Mouse (Mus musculus): Measurements from ENCODE around the gene Vps37c. TPM values are rescaled to one million over a fixed set of nuclear protein-coding genes. Genes with fewer than 3 reads are reported as not detected.

Gene Vps37c
- polyA plus RNA-seq, 1 experiment from 2014 or later: 40.7 TPM

DNA sequence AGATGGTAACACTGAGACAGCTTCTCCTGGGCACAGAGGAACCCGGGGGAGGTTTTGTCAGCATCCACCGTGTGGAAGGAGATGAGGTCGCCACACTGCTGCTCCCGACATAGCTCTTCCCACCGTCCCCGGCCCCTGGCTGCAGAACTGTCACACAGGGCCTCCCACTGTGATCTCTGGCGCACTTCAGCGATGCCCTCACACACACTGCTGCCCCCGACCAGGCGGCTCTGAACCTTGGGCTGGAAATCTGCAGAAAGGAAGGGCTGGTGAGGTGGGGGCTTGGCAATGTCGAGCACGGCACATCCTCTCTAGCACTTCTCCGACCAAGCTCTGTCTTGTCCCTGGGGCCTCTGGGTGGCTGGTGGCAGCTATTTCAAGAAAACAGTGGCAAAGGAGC is 34.5 kb downstream of the Vps37c start:
- Histone ChIP-seq H3K27me3 (ENCODE audit: insufficient read depth, poor library complexity, severe bottlenecking) (peaks cover 7% of the 10 kb centered on the region; the same call in 1 of the 2 replicates), H3K36me3 (no peaks in the 10 kb centered on the region), H3K9me3 (no peaks in the 10 kb centered on the region), H3K4me3 (no peak overlapping the region), H3K27ac (no peak overlapping the region; the same call in 1 of the 2 replicates), H3K4me1 (replicated peaks) (peaks cover 49% of the 10 kb centered on the region)
- 16% methylated on average over 13 of the region's 13 CpGs for WGBS
- no peak for DNase-seq (ENCODE audit: low spot score)

DNA sequence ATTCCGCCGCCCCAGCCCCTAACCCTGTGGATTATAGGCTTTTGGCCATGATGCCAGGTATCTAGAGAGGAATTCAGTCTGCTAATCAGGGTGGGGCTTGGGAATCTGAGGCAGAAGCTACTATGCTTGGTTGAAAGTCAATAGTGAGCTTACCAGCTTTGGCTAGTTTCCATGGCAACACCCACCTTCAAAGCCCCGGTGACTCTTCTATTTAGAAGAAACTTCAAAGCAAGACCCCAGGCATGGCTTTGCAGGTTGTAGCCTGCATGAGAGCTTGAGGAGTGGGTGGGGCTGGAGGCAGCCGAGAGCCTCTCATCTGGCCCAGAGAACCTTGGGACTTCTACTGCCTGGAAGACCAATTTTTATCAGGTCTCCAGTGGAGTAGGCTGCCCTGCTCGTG is 35.1 kb downstream of the Vps37c start:
- 47% methylated on average over 5 of the region's 5 CpGs for WGBS

DNA sequence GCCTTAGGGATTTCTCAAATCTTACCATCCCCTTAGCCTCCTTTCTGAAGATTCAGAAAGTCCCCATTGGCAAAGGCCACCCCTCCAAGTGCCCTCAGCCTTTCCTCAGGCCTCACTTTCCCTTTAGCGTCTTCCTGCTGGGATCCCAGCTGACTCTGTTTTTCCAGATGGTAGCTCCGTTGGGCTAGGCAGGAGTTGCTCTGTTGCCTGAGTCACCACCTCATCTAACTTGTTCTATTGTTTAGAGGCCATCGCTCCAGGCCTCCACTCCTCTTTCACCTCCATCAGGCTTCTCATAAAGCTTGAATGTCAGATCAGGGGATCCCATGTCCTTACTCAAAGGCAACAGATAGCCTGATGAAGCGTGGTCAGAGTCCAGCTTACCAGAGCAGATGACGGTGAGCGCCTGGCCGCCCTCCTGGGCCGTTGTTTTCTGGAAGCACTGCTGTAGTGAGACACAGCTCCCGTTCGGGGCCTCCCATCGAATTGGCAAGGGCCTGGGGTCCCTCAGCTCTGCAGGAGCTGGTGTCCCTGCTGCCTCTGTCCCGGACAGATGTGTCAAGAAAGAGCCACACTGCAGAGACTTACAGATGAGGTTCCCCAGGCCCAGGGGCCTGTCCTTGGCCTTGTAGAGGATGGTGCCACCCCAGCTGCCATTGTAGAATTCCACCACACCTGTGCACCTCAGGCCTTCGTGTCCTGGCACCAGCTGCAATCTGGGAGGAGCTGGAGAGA is 36.3 kb downstream of the Vps37c start:
- no peaks in the 10 kb centered on the region for H3K36me3 ChIP-seq
- DNase-seq (ENCODE audit: low spot score): no peak
- H3K4me1 ChIP-seq (replicated peaks): peaks cover 43% of the 10 kb centered on the region
- H3K27me3 ChIP-seq (ENCODE audit: insufficient read depth, poor library complexity, severe bottlenecking): peaks cover 7% of the 10 kb centered on the region; the same call in 1 of the 2 replicates
- no peaks in the 10 kb centered on the region for H3K9me3 ChIP-seq
- WGBS: 70% methylated on average over 13 of the region's 13 CpGs
- H3K4me3 ChIP-seq: no peak overlapping the region
- H3K27ac ChIP-seq: 0 out of 2 replicates have a peak overlapping the region, but pooled peaks have one; percentile 0

More for the DNA sequence above, 35.1 kb downstream of the Vps37c start:
- Histone ChIP-seq H3K4me1 (replicated peaks) (peaks cover 49% of the 10 kb centered on the region), H3K9me3 (no peaks in the 10 kb centered on the region), H3K4me3 (no peak overlapping the region), H3K27me3 (ENCODE audit: insufficient read depth, poor library complexity, severe bottlenecking) (peaks cover 7% of the 10 kb centered on the region; the same call in 1 of the 2 replicates), H3K36me3 (no peaks in the 10 kb centered on the region), H3K27ac (no peak overlapping the region)
- DNase-seq (ENCODE audit: low spot score): no peak

DNA sequence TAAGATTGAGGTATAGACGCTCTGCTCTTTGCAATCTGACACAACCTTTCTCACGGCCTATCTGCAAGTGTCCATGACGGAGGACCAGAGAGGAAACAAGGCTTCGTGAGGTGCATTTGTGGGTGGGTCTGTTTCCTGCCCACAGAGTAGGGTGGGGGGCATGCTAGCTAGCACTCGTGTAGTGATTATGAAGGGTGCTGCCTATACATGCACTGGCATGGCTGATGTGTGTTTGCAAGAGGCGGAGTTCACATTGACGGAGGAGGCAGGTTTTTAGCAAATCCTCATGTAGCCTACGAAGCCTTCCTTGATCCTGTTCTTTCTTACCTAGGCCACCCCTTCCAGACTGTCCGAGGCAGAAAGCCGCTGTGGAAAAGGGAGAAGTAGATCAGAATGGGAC is 41.4 kb downstream of the Vps37c start:
- Histone ChIP-seq H3K4me3 (no peak overlapping the region), H3K36me3 (no peaks in the 10 kb centered on the region), H3K9me3 (no peaks in the 10 kb centered on the region), H3K27ac (no peak overlapping the region), H3K4me1 (replicated peaks) (peaks cover 2% of the 10 kb centered on the region; the same call in 1 of the 2 replicates), H3K27me3 (ENCODE audit: insufficient read depth, poor library complexity, severe bottlenecking) (no peaks in the 10 kb centered on the region)
- DNase-seq (ENCODE audit: low spot score): no peak
- 87% methylated on average over 10 of the region's 10 CpGs for WGBS

DNA sequence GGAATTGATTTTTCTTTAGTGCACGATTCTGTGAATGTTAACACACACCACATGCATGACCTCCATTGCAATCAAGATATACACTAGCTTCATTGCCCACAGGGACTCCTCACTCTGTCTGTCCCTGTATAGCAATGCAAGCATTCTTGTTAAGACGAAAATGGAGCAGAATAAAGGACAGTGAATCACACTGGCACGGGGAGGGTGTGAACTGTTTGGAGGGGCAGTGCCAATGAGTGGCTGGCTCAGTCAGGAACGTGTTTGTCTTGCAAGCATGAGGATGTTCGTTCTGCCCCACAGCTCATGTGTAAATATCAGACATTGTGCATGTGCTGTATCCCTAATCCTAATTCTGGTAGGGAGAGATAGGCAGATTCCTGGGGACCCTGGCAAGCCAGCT is 41.9 kb downstream of the Vps37c start:
- 79% methylated on average over 5 of the region's 5 CpGs for WGBS
- no peaks in the 10 kb centered on the region for H3K36me3 ChIP-seq

DNA sequence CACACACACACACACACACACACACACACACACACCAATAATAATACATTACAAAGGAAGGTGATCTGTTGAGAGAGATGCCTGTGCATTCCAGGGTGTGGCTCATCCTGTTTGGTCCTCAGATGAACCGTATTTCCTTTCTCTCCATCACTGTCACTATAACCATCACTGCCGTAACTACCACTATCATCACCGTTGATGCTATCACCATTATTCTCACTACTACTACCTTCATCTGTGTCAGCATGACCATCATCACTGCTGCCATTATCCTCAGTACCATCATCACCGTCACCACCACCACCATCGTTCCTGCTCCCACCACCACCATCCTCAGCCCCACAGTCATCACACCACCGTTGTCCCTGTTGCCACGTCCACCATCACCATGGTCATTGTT is 43.4 kb downstream of the Vps37c start:
- H3K9me3 ChIP-seq: no peaks in the 10 kb centered on the region
- no peak overlapping the region for H3K4me3 ChIP-seq
- DNase-seq (ENCODE audit: low spot score): no peak
- WGBS: 95% methylated on average over 7 of the region's 7 CpGs
- H3K4me1 ChIP-seq (replicated peaks): no peaks in the 10 kb centered on the region
- H3K27me3 ChIP-seq (ENCODE audit: insufficient read depth, poor library complexity, severe bottlenecking): no peaks in the 10 kb centered on the region
- H3K27ac ChIP-seq: no peak overlapping the region
- H3K36me3 ChIP-seq: no peaks in the 10 kb centered on the region

More for the DNA sequence above, 41.9 kb downstream of the Vps37c start:
- DNase-seq (ENCODE audit: low spot score): no peak
- Histone ChIP-seq H3K9me3 (no peaks in the 10 kb centered on the region), H3K27me3 (ENCODE audit: insufficient read depth, poor library complexity, severe bottlenecking) (no peaks in the 10 kb centered on the region), H3K4me1 (replicated peaks) (no peaks in the 10 kb centered on the region), H3K4me3 (no peak overlapping the region), H3K27ac (no peak overlapping the region)

DNA sequence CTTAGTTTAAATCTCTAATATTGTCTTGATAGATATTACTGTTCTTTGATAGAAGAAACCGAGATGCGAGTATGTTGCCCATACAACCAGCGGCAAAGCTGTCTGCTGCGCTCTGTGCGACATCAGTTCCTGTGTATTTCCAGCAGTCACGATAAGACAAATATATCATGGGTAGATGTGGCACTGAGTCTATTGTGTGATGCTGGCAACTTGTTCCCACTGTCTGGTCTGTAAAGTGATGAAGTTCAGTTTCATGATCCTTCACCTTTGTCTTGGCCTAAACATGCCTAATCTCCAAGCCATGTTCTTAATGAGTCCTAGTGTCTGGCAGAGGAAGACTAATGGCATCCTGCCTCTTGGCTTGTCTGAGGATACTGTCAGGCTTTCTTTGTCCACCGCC is 44.2 kb downstream of the Vps37c start:
- Histone ChIP-seq H3K4me1 (replicated peaks) (no peaks in the 10 kb centered on the region), H3K27ac (no peak overlapping the region), H3K36me3 (no peaks in the 10 kb centered on the region), H3K27me3 (ENCODE audit: insufficient read depth, poor library complexity, severe bottlenecking) (no peaks in the 10 kb centered on the region), H3K9me3 (no peaks in the 10 kb centered on the region), H3K4me3 (no peak overlapping the region)
- DNase-seq (ENCODE audit: low spot score): no peak
- WGBS: 95% methylated on average over 7 of the region's 7 CpGs

DNA sequence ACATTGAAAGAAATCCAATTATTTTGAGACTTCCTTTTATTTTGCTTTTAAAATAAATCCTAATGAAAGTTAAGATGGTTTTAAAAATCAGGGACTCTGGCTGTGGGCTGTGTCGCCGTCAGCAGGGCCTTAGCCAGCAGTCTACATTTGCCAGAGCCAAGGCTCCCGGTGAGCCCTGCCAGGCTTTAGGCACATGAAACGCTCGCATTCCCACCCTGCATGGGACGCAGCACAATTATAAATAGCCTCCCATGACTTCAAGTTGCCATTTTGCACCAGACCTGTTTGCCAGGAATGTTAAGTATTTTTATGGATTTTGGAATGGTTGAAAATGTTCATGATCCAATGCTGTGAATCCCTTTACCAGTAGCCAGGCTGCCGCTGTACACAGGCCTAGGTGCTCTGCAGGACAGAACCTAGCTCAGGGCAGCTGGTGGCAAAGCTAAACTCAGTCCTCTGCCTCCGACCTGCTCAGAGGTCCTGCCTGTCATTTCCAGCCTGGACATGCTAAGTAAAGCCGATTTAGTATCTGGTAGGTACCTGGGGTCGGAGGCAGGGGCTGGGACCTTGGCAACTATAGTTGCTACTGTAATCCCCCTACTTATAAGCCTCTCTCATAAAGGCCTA is 45.1 kb downstream of the Vps37c start:
- Histone ChIP-seq H3K36me3 (no peaks in the 10 kb centered on the region), H3K27me3 (ENCODE audit: insufficient read depth, poor library complexity, severe bottlenecking) (no peaks in the 10 kb centered on the region), H3K4me1 (replicated peaks) (no peaks in the 10 kb centered on the region), H3K9me3 (no peaks in the 10 kb centered on the region), H3K4me3 (no peak overlapping the region), H3K27ac (no peak overlapping the region)
- WGBS: 87% methylated on average over 10 of the region's 10 CpGs
- no peak for DNase-seq (ENCODE audit: low spot score)

DNA sequence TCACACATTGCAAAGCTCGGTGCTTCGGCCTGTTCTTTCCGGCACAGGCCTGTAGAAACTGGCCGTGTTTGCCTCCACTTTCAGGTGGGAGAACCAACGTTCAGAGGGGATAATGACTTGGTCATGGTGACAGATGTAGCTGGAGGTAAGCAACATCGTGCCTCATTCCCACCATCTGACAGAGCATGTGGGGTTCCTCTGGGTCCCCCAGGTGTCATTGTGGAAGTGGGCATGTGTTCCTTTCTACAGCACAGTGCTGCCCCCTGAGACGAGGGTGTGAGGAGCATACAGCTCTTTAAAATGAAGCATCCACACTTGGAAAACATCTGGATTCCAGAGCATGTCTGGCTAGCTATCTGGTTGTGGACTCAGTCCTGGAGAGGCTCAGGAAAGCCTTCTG is 46.0 kb downstream of the Vps37c start:
- Histone ChIP-seq H3K4me3 (no peak overlapping the region), H3K36me3 (no peaks in the 10 kb centered on the region), H3K27ac (no peak overlapping the region), H3K9me3 (no peaks in the 10 kb centered on the region), H3K27me3 (ENCODE audit: insufficient read depth, poor library complexity, severe bottlenecking) (no peaks in the 10 kb centered on the region), H3K4me1 (replicated peaks) (0 out of 2 replicates have a peak, but pooled peaks cover 3% of the 10 kb centered on the region)
- 89% methylated on average over 7 of the region's 7 CpGs for WGBS
- no peak for DNase-seq (ENCODE audit: low spot score)

DNA sequence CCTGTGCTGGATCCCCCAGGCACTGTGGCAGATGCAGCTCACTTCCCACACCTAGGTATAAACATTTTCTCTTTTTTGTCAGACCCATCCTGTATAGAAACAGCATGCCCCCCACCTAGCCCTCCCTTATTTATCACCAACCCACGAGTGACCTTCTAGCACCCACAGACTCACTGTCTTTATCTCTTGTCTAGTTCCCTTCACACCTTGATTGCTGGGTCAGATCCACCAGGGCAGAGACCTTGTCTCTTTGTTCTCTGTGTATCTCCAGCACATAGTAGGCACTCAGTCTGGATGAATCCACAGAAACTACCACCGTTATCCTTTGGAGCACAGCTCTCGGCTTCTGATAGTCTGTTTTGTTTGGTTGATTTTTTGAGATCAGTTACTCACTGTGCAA is 46.5 kb downstream of the Vps37c start:
- H3K36me3 ChIP-seq: no peaks in the 10 kb centered on the region

DNA sequence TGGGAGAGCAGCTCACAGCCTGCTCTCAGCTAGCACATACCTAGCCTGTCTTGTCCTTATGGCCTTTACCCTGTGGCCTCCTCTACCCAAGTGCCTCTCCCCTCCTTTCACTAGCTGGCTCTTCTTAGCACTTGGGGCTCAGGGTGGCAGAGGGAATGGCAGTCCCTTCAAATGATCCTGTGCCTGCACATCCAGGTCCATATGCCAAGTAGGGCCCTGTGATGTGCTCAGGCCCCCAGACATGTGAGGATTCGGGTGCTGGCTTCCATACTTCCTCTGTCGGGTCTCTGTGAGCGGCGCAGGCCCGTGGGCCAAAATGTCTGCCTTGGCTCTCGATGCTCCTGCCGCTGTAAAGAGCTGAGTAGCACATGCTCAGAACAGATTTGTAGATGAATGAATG is 47.3 kb downstream of the Vps37c start:
- no peak for DNase-seq (ENCODE audit: low spot score)
- Histone ChIP-seq H3K36me3 (no peaks in the 10 kb centered on the region), H3K9me3 (no peaks in the 10 kb centered on the region), H3K4me3 (no peak overlapping the region), H3K27me3 (ENCODE audit: insufficient read depth, poor library complexity, severe bottlenecking) (no peaks in the 10 kb centered on the region), H3K4me1 (replicated peaks) (peaks cover 6% of the 10 kb centered on the region; the same call in 1 of the 2 replicates), H3K27ac (no peak overlapping the region; the same call in 1 of the 2 replicates)
- WGBS: 95% methylated on average over 7 of the region's 7 CpGs

More for the DNA sequence above, 46.5 kb downstream of the Vps37c start:
- 0 out of 2 replicates have a peak, but pooled peaks cover 3% of the 10 kb centered on the region for H3K4me1 ChIP-seq (replicated peaks)
- no peak overlapping the region for H3K27ac ChIP-seq
- H3K9me3 ChIP-seq: no peaks in the 10 kb centered on the region
- no peaks in the 10 kb centered on the region for H3K27me3 ChIP-seq (ENCODE audit: insufficient read depth, poor library complexity, severe bottlenecking)
- H3K4me3 ChIP-seq: no peak overlapping the region
- WGBS: 91% methylated on average over 3 of the region's 3 CpGs
- DNase-seq (ENCODE audit: low spot score): no peak

DNA sequence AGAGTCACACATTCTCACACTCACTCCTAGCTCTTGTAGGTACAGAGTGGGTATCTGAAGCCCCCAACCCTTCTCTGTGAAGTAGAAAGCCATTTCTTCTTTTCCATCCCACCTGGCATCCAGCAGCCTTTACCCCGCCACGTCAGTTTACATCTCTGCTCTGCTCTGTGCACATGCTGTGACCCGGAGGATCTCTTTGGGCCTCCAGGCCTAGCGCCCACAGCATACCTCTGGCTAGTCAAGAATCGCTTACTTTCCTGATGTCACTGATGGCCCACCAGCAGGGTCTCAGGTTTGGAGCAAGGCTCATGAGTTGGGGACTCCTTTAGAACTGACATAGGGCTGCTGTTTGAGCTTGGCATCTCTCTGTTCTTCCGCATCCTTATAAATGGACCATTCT is 49.5 kb downstream of the Vps37c start:
- Histone ChIP-seq H3K9me3 (no peaks in the 10 kb centered on the region), H3K36me3 (no peaks in the 10 kb centered on the region), H3K4me1 (replicated peaks) (peaks cover 13% of the 10 kb centered on the region; the same call in 1 of the 2 replicates), H3K27me3 (ENCODE audit: insufficient read depth, poor library complexity, severe bottlenecking) (no peaks in the 10 kb centered on the region), H3K27ac (no peak overlapping the region), H3K4me3 (no peak overlapping the region)
- DNase-seq (ENCODE audit: low spot score): no peak
- 89% methylated on average over 6 of the region's 6 CpGs for WGBS

DNA sequence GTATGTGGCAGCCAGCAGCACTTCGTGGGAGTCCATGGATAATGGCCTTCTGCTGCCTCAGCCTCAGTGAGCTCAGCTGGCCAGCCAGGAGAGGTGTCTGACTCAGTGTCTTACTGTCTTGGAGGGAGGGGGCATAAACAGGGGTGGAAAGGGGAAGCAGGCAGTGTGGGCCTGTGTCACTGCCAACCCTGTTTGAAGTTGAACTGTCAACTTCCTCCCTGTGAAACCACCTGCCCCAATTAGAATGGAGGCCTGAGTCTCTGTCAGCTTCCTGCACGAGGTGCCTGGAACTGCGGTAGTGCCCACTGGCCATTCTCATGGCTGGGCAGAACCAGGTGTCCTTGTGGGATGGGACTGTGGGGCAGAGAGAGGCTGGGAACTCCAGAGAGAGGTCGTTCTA is 50.3 kb downstream of the Vps37c start, which contains the start of gene Cd5:
Gene Cd5, minus strand, starts transcription at position 192 of the 400 bp plus-strand sequence.
- DNase-seq (ENCODE audit: low spot score): no peak
- H3K9me3 ChIP-seq: no peaks in the 10 kb centered on the region
- no peaks in the 10 kb centered on the region for H3K27me3 ChIP-seq (ENCODE audit: insufficient read depth, poor library complexity, severe bottlenecking)
- no peaks in the 10 kb centered on the region for H3K36me3 ChIP-seq
- 78% methylated on average over 4 of the region's 4 CpGs for WGBS
- H3K4me3 ChIP-seq: no peak within 1 kb of the TSS
- no peak within 1 kb of the TSS for H3K27ac ChIP-seq
- H3K4me1 ChIP-seq (replicated peaks): peaks cover 13% of the 10 kb centered on the region; the same call in 1 of the 2 replicates
